Mouse (Mus musculus): ENCODE data around the gene Zfp811.

Gene Zfp811

DNA sequence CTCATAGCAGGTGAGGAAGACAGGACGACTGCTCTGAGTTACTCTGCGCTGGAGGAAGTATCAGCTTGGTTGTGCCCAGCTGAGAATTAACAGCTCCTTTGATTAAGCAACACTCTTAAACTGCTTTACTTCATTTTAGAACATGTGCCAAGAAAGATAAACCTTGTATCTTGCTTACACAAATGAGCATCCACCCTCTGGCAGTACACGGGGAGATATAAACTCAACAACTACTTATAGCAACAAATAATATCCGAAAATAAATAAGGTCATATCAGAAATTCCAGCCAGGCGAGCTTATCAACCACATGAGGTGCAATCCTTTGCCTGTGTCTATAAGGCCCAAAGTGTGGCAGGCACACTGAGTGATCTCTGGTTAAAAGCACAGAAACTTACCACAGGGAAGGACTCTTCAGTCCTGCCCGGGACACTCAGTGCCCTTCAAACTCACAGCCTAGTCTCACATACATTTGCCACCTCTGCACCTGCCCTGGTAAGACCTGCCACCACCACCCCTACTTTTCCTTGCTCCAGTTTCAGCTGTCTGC, 56.8 kb downstream of the Zfp811 start:
- DNase-seq = no peak

DNA sequence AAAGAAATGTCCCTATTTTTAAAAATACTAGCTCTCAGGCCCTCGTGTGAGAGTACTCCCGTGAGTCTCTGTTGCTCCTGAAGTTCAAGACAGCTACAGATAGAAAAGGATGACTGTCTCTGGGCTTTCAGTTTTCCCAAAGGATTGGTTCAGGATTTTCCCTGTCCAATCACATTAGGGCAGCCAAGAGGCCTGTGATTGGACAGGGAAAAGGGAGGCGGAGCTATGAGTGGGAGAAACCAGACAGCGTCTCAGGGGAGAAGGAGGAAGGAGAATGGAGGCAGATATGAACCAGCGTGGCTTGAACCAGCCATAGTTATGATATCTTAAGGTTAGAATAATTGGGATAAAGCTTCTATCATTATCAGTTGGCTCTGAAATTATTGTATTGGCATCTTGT, 59.1 kb downstream of the Zfp811 start:
- no peak for DNase-seq
